Mouse (Mus musculus) embryonic facial prominence, embryonic 10.5 days (tissue): ENCODE data around the gene Klhl2. TPM values are rescaled to one million over a fixed set of nuclear protein-coding genes. Genes with fewer than 3 reads are reported as not detected.

Experiments
- DNase-seq: peaks from one replicate; pipeline ENCODE4 v3.0.0-alpha.2; 2017; ENCODE audit warnings: low spot score
- H3K27ac ChIP-seq: fragments of 300-500 bp; sonication (generic); replicated peaks from 2 replicates; pipeline ENCODE4 v1.5.1; 2016; ENCODE audit warnings: mild to moderate bottlenecking
- H3K27me3 ChIP-seq: fragments of 300-500 bp; sonication (generic); replicated peaks from 2 replicates; pipeline ENCODE4 v1.6.1; 2016; ENCODE audit warnings: low read depth, mild to moderate bottlenecking; ENCODE audit not compliant: poor library complexity, severe bottlenecking
- H3K36me3 ChIP-seq: fragments of 300-500 bp; sonication (generic); replicated peaks from 2 replicates; pipeline ENCODE4 v1.6.1; 2016; ENCODE audit warnings: mild to moderate bottlenecking, moderate library complexity
- H3K4me1 ChIP-seq: fragments of 300-500 bp; sonication (generic); 2 replicates; pipeline ENCODE4 v1.6.1; 2016
- H3K4me3 ChIP-seq: fragments of 300-500 bp; sonication (generic); 2 replicates; pipeline ENCODE4 v1.5.1; 2016; ENCODE audit warnings: mild to moderate bottlenecking, moderate library complexity
- H3K9me3 ChIP-seq: fragments of 300-500 bp; sonication (generic); 2 replicates; pipeline ENCODE4 v1.6.1; 2016; ENCODE audit warnings: mild to moderate bottlenecking
- WGBS: fragments of 180-500 bp; shearing (Covaris S2); methylation state at CpG from one replicate; pipeline ENCODE4 v1.1.7; 2016; 5-methylcytosine and 5-hydroxymethylcytosine counted together
- polyA plus RNA-seq: library from polyadenylated mRNA; unstranded; fragments of >200 nt; fragmentation: Nextera tagmentation; extraction: Ambion mirVana; gene quantifications from 2 replicates; pipeline ENCODE4 v1.2.1, GENCODE M21; 2016

The Klhl2 gene
- polyA plus RNA-seq = 10.5 and 12.8 TPM in 2 replicates

DNA sequence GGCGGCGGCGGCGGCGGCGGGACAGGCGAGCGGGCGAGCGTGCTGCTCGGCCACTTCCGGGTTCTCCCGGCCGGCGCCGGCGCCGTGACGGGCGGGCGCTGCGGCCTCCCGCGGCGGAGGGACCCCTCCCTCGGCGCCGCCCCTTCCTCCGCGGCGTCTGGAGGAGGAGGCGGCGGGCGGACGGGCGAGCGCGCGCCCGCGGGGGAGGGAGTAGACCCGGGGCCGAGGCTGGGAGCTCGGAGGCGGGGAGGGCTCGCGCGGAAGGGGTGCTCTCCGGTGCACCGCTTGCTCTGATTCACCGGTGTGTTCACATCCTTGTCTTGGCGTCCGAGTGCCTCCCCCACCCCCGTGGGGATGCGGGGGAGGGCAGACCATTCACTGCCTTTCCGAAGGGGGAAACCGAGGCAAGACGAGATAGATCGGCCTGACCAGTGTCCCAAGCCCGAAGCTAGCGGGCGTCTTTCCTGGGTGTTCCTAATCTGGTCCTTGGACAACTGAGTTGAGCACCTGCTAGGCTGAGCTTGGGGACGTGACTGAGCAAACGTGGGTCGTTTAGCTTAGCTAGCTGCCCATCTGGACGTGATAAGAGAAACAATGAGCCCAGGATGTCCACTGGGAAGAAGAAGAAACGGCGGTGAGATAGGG is at the start of gene Klhl2:
Gene Klhl2, minus strand, starts transcription at position 121 of the 645 bp plus-strand sequence.
- Histone ChIP-seq H3K36me3 (no peaks in the 10 kb centered on the region), H3K9me3 (no peaks in the 10 kb centered on the region), H3K27ac (peak within 1 kb of the TSS; percentile 92), H3K27me3 (peaks cover 3% of the 10 kb centered on the region; the same call in 1 of the 2 replicates), H3K4me3 (peak within 1 kb of the TSS; percentile 92), H3K4me1 (peaks cover 26% of the 10 kb centered on the region)
- peak; percentile 84 for DNase-seq
- under 1% methylated on average over 59 of the region's 68 CpGs for WGBS

DNA sequence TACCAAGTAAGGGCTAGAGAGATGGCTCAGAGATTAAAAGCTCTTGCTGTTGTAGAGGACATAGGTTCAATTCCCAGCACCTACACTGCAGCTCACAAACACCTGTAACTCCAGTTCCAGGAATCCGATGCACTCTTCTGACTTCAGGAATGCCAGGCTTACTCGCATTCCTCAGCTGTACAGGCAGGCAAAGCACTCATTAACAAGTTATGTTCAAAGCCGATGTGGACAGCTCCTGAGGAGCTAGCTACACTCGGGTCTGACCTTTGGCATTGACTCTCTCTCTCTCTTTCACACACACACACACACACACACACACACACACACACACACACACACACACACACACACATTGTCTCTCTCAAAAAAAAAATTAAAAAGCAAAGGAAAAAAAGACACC is 48.9 kb upstream of the Klhl2 start:
- H3K36me3 ChIP-seq = no peaks in the 10 kb centered on the region
- H3K27ac ChIP-seq = no peak overlapping the region
- H3K9me3 ChIP-seq = no peaks in the 10 kb centered on the region
- 31% methylated on average over 4 of the region's 4 CpGs for WGBS
- no peaks in the 10 kb centered on the region for H3K4me1 ChIP-seq
- peak; percentile 23 for DNase-seq
- no peaks in the 10 kb centered on the region for H3K27me3 ChIP-seq
- no peak overlapping the region for H3K4me3 ChIP-seq

DNA sequence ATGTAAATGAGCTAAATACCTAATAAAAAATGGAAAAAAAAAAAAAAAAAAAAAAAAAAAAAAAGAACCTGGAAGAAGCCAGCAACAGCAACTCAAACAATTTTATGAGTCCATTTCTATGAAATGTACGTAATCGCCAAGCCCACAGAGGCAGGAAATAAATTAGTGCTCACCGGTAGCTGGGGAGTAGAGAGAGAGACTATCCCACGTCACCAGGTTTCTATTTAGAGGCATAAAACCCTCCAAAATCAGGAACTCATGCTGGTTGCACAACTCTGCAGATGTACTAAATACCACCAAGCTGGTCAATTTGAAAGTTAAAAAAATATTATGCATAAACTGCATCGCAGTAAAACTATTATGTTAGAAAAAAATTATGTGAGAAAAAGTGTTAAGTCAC is 46.9 kb upstream of the Klhl2 start:
- Histone ChIP-seq H3K27me3 (no peaks in the 10 kb centered on the region), H3K4me3 (no peak overlapping the region), H3K36me3 (no peaks in the 10 kb centered on the region), H3K4me1 (no peaks in the 10 kb centered on the region), H3K27ac (no peak overlapping the region), H3K9me3 (no peaks in the 10 kb centered on the region)
- DNase-seq = no peak
- 89% methylated on average over 5 of the region's 5 CpGs for WGBS

DNA sequence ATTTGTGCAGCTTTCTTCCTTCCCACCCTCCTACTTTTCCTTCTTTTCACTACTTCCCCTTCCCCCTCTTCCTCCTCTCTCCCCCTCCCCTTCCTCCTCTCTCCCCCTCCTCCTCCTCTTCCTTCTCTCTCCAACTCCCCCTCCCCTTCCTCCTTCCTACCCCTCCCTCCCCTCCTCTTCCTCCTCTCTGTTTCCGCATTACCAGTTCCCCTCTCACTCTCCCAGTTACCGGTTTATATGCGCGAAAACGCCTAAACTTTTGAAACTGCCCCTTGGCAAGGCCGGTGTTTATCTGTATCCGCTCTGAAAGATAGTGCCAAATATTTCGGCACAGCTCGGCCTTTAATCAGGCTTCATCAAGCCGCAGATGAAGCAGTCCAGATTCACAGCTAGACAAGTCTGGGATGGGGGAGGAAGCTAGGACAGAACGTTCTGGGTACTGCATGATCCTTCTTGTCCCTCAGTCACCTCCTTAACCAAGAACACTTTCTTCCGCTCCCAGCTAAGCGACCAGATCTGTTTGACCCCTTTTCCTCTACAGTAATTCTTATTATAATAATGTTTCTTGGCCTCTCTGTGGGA is 30.9 kb upstream of the Klhl2 start:
- H3K9me3 ChIP-seq = no peaks in the 10 kb centered on the region
- no peaks in the 10 kb centered on the region for H3K36me3 ChIP-seq
- no peaks in the 10 kb centered on the region for H3K27me3 ChIP-seq
- no peak overlapping the region for H3K27ac ChIP-seq
- H3K4me1 ChIP-seq = no peaks in the 10 kb centered on the region
- 46% methylated on average over 13 of the region's 13 CpGs for WGBS
- peak overlapping the region; percentile 20; the same call in 1 of the 2 replicates for H3K4me3 ChIP-seq
- DNase-seq = no peak

DNA sequence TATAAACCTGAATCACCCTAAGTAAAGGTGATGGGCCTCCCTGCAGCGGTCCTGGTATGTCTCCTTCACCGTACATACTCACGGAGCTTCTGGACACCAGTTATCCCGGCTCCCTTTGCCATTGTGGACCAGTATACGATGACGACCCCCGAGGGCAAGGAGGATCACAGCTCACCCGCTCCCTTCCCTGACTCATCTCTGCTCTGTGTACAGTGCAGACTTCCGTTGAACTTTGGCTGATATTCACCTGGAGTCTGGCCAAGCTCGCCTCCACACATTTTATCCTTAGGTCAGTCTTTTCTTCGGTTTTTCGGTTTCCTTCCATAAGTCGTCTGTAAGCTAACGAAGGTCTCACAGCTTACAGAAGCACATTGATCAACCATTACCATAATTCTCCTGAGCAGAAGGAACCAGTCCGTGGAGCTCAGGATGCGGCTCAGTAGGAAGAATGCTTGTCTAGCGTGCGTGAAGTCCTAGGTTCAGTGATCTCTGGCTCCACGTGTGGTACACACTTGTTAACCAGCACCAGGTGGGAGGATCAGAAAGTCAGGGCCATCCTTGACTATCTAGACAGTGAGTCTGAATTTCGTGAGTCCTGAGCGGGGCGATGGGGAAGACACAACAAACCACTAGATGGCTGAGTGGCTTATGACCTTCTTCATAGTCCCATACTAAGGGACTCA is 28.0 kb upstream of the Klhl2 start:
- 90% methylated on average over 22 of the region's 22 CpGs for WGBS

DNA sequence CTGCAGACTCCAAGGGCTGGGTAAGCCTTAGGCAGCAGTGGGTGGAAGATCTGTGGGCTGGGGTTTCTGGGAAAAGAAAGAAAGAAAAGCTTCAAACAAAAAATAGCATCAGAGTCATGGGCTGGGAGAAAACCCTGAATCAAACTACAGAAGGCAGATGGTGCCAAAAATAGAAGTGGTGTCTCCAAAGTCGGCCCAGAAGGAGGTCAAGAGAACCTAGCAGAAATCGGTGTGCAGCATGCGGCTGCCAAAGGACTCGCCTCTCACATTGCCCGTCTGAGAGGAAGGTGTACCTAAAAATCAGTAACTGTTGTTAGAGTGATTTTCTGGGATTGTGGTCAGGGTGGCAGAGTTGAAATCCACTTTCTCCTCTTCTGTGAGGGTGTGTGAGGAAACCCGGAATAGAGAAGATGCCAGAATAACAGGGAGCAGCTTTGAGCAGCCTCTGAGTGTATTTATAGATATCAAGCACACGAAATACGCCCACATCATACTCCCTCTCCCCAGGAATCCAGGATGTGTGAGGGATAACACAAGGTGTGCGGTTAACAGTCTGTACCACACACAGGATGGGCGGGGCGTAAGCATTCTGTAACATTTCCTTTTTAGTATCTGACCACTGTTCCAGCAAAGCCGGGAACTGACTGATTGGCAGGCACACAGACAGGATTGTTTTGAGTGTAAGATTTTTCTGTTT is 21.8 kb upstream of the Klhl2 start:
- no peaks in the 10 kb centered on the region for H3K27me3 ChIP-seq
- H3K4me3 ChIP-seq = no peak overlapping the region
- no peaks in the 10 kb centered on the region for H3K36me3 ChIP-seq
- no peaks in the 10 kb centered on the region for H3K9me3 ChIP-seq
- WGBS = 89% methylated on average over 12 of the region's 12 CpGs
- DNase-seq = no peak
- no peak overlapping the region for H3K27ac ChIP-seq
- no peaks in the 10 kb centered on the region for H3K4me1 ChIP-seq

More for the DNA sequence above, 28.0 kb upstream of the Klhl2 start:
- Histone ChIP-seq H3K9me3 (no peaks in the 10 kb centered on the region), H3K4me1 (no peaks in the 10 kb centered on the region), H3K4me3 (no peak overlapping the region), H3K27ac (no peak overlapping the region), H3K36me3 (no peaks in the 10 kb centered on the region), H3K27me3 (no peaks in the 10 kb centered on the region)
- no peak for DNase-seq

DNA sequence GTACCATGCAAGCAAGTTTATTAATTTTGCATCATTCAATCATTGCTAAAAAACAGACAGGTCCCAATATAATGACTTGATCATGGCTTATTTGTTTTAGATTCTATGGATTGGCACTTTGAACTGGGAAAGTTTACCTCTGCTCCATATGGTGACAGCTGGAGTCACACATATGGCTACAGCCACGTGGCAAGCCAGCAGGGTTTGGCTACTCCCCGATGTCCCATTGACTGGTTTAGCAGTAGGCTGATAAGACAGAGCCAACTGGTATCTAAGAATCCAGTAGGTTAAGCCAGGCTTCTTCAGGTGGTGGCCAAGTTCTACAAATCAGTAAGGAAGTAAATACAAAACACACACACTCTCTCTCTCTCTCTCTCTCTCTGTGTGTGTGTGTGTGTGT is 20.4 kb upstream of the Klhl2 start:
- H3K27ac ChIP-seq = no peak overlapping the region
- DNase-seq = no peak
- H3K27me3 ChIP-seq = no peaks in the 10 kb centered on the region
- H3K4me3 ChIP-seq = no peak overlapping the region
- no peaks in the 10 kb centered on the region for H3K4me1 ChIP-seq
- 60% methylated on average over 2 of the region's 2 CpGs for WGBS
- no peaks in the 10 kb centered on the region for H3K36me3 ChIP-seq
- H3K9me3 ChIP-seq = no peaks in the 10 kb centered on the region

DNA sequence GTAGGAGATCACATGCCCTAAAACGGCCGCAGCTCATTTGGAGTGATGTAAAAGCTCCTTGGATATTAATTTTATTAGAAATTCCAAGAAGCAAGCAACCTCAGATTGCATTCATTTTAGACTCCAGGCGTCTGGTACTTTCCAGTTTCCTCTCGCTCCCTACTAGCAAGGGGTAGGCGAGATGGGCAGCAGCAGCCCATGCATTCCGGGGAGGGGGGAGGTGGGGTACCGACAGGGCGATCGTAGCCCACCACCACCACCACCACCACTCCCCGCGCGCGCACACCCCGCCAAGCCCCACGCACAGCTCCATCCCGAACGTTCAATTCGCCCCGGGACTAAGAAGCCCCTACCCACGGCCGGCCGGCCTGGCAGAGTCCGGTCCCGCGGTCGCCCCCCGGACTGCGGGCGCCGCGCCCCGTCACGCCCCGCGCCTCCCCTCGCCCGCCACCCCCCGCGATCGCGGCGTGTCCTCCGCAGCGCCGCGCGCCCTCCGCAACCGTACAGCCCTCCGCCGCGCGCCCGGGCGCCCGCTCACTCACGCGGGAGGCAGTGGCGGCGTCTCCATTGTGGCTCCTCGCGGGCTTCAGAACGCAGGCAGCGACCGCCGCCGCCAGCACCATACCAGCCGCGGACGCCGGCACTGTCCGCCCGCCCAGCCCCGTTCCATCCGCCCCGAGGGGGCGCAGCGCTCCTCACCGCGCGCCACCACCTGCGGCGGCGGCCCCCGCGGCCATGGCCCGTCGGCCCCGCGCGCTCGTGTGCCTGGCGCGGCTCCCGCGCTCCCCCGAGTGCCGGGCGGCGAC is 523 bp downstream of the Klhl2 start:
- H3K4me3 ChIP-seq = peak overlapping the region; percentile 92
- peak; percentile 59 for DNase-seq
- no peaks in the 10 kb centered on the region for H3K36me3 ChIP-seq
- WGBS = under 1% methylated on average over 98 of the region's 100 CpGs
- peaks cover 3% of the 10 kb centered on the region; the same call in 1 of the 2 replicates for H3K27me3 ChIP-seq
- H3K4me1 ChIP-seq = peaks cover 26% of the 10 kb centered on the region
- peak overlapping the region; percentile 92 for H3K27ac ChIP-seq
- no peaks in the 10 kb centered on the region for H3K9me3 ChIP-seq

DNA sequence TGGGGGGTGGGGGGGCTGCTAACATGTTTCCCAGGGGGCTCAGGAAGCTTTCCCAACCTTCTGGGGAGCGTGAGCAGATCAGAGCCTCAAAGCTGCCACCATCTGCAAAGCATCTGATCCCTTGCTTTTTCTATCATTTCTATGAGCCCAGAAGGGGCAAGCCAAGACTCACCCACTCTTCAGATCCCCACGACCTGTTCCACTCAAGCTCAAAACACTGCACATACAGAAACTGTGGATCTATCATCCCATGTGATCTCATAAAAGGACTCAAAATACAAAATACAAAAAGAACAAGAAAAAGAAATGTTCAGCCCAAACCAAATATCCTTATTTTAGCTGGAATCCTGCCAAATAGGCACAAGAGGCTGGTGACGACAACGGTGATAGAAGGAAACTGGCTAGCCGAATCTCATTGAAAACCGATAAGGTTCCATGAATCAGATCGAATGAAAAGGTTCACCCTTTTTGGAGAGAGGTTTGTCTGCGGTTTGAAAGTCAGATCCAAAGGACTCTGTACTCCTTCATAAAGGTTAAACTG is 1.5 kb downstream of the Klhl2 start:
- no peak overlapping the region for H3K27ac ChIP-seq
- H3K4me1 ChIP-seq = peaks cover 26% of the 10 kb centered on the region
- no peak for DNase-seq
- H3K9me3 ChIP-seq = no peaks in the 10 kb centered on the region
- 8% methylated on average over 8 of the region's 8 CpGs for WGBS
- H3K27me3 ChIP-seq = peaks cover 3% of the 10 kb centered on the region; the same call in 1 of the 2 replicates
- H3K4me3 ChIP-seq = peak overlapping the region; percentile 92
- no peaks in the 10 kb centered on the region for H3K36me3 ChIP-seq

DNA sequence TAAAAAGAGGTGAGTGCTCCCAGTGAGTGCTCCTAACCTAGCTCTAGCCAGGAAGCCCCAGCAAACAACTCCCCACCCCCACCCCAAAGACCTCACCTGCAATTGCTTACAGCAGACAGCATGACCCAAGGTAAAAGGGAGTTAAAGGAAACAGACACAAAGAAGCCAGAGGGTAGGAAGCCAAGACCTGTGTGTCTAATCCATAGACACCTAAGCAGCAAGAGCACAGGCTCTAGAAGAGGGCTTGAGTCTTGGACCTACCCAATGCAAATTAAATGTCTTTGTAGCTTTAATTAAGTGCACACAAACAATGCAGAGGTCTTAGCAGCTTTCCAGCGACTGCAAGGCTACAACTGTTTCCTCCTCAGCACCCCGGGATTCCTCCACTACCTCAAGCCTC is 2.2 kb downstream of the Klhl2 start:
- Histone ChIP-seq H3K36me3 (no peaks in the 10 kb centered on the region), H3K4me1 (peaks cover 26% of the 10 kb centered on the region), H3K27me3 (no peaks in the 10 kb centered on the region; the same call in 1 of the 2 replicates), H3K27ac (no peak overlapping the region), H3K4me3 (peak overlapping the region; percentile 92), H3K9me3 (no peaks in the 10 kb centered on the region)
- DNase-seq = no peak
- 5% methylated on average over 2 of the region's 2 CpGs for WGBS

DNA sequence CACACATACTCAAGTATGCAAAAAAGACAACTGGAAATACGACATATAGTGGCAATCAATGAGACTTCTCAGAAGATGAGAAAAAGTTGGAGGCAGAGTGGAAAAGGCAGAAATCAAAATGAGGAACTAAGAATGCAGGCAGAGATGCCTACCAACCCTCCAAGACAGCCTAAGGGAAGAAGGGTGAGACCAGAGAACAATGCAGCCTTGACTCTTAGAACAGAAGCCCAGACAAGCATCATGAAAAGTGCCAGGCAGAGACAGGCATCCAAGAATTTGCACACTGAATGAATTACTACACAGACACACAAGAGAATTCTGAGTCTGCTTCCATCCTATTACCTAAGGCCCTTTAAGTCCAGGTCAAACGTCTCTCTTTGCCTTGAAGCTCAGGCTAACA is 2.6 kb downstream of the Klhl2 start:
- Histone ChIP-seq H3K27ac (no peak overlapping the region), H3K9me3 (no peaks in the 10 kb centered on the region), H3K4me1 (peaks cover 26% of the 10 kb centered on the region), H3K4me3 (peak overlapping the region; percentile 92; the same call in 1 of the 2 replicates), H3K27me3 (no peaks in the 10 kb centered on the region; the same call in 1 of the 2 replicates), H3K36me3 (no peaks in the 10 kb centered on the region)
- 42% methylated on average over 2 of the region's 2 CpGs for WGBS
- DNase-seq = no peak
